3 mouse cellular contexts compared by ENCODE assay signal in the genomic region with DNA sequence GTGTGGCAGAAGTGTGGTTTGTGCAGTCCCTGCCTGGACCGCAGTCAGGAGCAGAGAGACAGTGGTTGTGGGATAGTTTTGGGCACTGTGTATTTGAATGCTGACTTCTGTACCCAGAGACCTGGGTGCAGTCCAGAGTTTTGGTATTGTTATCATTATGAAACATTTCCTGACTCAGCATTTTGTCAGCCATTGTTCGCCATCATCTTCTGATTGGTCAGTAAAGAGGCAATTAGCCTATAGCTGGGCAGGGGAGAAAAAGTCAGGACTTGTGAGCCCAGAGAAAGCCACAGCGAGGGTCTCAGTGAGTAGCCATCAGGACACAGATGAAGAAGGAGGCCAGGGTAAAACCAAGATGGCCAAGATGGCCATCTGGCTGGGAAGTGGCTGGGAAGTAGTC.
A peak's percentile ranks its signal among the peaks of the same experiment; 100 is the strongest.
TF ChIP-seq lines count a peak whose summit lies in the region.

No protein-coding gene starts in this region.

TF ChIP-seq in CH12.LX, 34 proteins besides CTCF, POLR2A, EP300 and RAD21:
- TF ChIP-seq TBP (conservative IDR thresholded peaks at IDR 0.05; ENCODE audit: low read depth, low read length) (no peak), GABPA (IDR thresholded peaks at IDR 0.05; ENCODE audit: insufficient replicate concordance, low read depth, low read length) (no peak), MAX (IDR thresholded peaks at IDR 0.05; ENCODE audit: low read length) (no peak), MAFK (IDR thresholded peaks at IDR 0.05; ENCODE audit: insufficient replicate concordance, low read length) (peak; percentile 95), SMC3 (IDR thresholded peaks at IDR 0.05; ENCODE audit: low read depth, low read length) (no peak), BHLHE40 (IDR thresholded peaks at IDR 0.05; ENCODE audit: low read depth, low read length) (no peak)

TF ChIP-seq in ES-E14, 5 proteins besides CTCF, POLR2A, EP300 and RAD21:
- TF ChIP-seq ZC3H11A (IDR thresholded peaks at IDR 0.05; ENCODE audit: borderline replicate concordance, low read depth, low read length) (no peak), MAFK (IDR thresholded peaks at IDR 0.05; ENCODE audit: insufficient read depth, low read depth, low read length) (peak; percentile 80)
TF ChIP-seq in ES-E14: peak in this region for 1.

TF ChIP-seq in MEL, 35 proteins besides CTCF, POLR2A, EP300 and RAD21:
- no peak for TF ChIP-seq USF1 (IDR thresholded peaks at IDR 0.05; ENCODE audit: low read depth, low read length)
- no peak for TF ChIP-seq MXI1 (IDR thresholded peaks at IDR 0.05; ENCODE audit: low read depth, low read length)
- TF ChIP-seq TCF12 (IDR thresholded peaks at IDR 0.05; ENCODE audit: low read depth, low read length): no peak
- peak; percentile 83 for TF ChIP-seq MAFK (IDR thresholded peaks at IDR 0.05; ENCODE audit: borderline replicate concordance, low read depth, low read length)
- TF ChIP-seq BHLHE40 (IDR thresholded peaks at IDR 0.05; ENCODE audit: borderline replicate concordance, low read depth, low read length): no peak
